In the genomic region with DNA sequence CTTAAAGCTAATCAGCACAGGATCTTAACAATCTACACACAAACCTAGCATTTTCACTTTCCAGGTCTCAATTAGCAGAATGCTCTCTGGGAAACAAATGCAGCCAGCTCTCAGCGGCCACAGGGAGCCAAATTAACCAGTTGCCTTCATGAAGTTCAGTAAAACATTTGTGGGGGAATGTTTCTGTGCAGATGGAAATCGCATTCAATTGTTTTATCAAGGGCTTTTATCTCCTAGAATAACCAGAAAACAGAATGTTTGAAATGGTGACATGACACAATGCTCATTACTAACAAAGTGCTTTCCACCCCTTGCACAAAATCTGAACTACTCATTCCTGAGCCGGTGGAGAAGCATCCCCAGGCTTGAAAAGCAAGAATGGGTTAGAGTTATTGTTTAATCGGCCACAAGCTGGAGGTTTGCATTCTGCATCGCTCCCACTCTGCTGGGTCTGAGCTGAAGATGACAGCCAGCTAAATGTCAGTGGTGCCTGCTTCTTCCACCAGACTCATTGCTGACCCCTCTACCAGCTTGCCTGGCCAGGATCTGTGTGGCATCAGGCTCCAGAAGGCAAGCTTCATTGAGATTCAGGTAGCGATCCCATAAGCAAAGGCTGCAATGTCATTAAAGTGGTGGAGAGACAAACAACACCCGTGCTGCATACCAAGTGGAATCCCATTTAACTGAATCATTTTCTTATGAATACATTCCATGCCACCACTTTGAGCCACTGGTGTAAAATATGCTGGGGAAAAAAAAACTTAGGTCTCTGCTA, we compare ENCODE assay signal across 12 mouse cellular contexts.
A peak's percentile ranks its signal among the peaks of the same experiment; 100 is the strongest.
DNase-seq lines count a peak whose midpoint lies in the region; ATAC-seq and TF ChIP-seq lines count a peak whose summit lies in the region.
"Had no signal": no experiment of that assay in that cellular context is flagged by ENCODE, and none has a peak within 500 bp of the region (broad histone marks: within the 10 kb centered on the region; RNA-seq: fewer than 3 reads in every experiment).

No protein-coding gene starts in this region.

- no peak overlapping the region for H3K4me3 ChIP-seq in heart, embryonic 15.5 days
- H3K4me3 ChIP-seq in hindbrain, embryonic 12.5 days: no peak overlapping the region

- whole genome bisulfite sequencing in heart, embryonic 15.5 days: 58% methylated on average over 7 of the region's 7 CpGs
- 57% methylated on average over 7 of the region's 7 CpGs for WGBS in hindbrain, embryonic 12.5 days

- TF ChIP-seq CTCF in brain, embryonic 14.5 days (IDR thresholded peaks at IDR 0.05; ENCODE audit: borderline replicate concordance, extremely low read depth, insufficient read depth, insufficient read length): no peak

- H3K27me3 ChIP-seq in heart, embryonic 15.5 days: no peaks in the 10 kb centered on the region
- H3K27me3 ChIP-seq in hindbrain, embryonic 12.5 days: no peaks in the 10 kb centered on the region
- H3K27me3 ChIP-seq: CH12.LX had no signal

- no peaks in the 10 kb centered on the region for H3K9me3 ChIP-seq in heart, embryonic 15.5 days (replicated peaks)
- H3K9me3 ChIP-seq in hindbrain, embryonic 12.5 days (replicated peaks): no peaks in the 10 kb centered on the region

- no peaks in the 10 kb centered on the region for H3K36me3 ChIP-seq in heart, embryonic 15.5 days
- no peaks in the 10 kb centered on the region for H3K36me3 ChIP-seq in hindbrain, embryonic 12.5 days

- peaks cover 5% of the 10 kb centered on the region for H3K4me1 ChIP-seq in heart, embryonic 15.5 days (replicated peaks)
- H3K4me1 ChIP-seq in hindbrain, embryonic 12.5 days: 0 out of 2 replicates have a peak, but pooled peaks cover 6% of the 10 kb centered on the region

- DNase-seq in heart, postnatal 4 days: no peak
- DNase-seq in brain, embryonic 14.5 days (ENCODE audit: low read depth): peak; percentile 86
- DNase-seq in left cerebral cortex, postnatal 4 days: peak; percentile 23
- no peak for DNase-seq in natural killer cell, adult 2 months (ENCODE audit: low spot score in 2 of 2)
- DNase-seq in liver: no peak
- DNase-seq: embryo, embryonic 11 days; lung, adult 18-20 months; thymus, postnatal 25 days had no signal

- TF ChIP-seq POLR2A in brain, embryonic 14.5 days (IDR thresholded peaks at IDR 0.05; ENCODE audit: borderline replicate concordance, extremely low read depth, insufficient read depth, insufficient read length, poor library complexity, severe bottlenecking): no peak

- H3K4me2 ChIP-seq in heart, embryonic 15.5 days: peak overlapping the region; percentile 26
- no peak overlapping the region for H3K4me2 ChIP-seq in hindbrain, embryonic 12.5 days (replicated peaks)

- peak overlapping the region; percentile 25; the same call in 1 of the 2 replicates for H3K27ac ChIP-seq in heart, embryonic 15.5 days
- H3K27ac ChIP-seq in hindbrain, embryonic 12.5 days: no peak overlapping the region

- no peak overlapping the region for H3K9ac ChIP-seq in heart, embryonic 15.5 days
- no peak overlapping the region for H3K9ac ChIP-seq in hindbrain, embryonic 12.5 days

- intact Hi-C loops in left cerebral cortex, postnatal 4 days (cut with DNase I): no loop called here

- ATAC-seq in heart, embryonic 15.5 days (replicated peaks; ENCODE audit: insufficient number of reproducible peaks, insufficient read depth, low FRiP score, low read depth): no peak
- peak; percentile 82 for ATAC-seq in hindbrain, embryonic 12.5 days (ENCODE audit: low FRiP score)
- ATAC-seq in monocyte, adult 5-6 weeks (replicated peaks; ENCODE audit: insufficient number of reproducible peaks, low FRiP score, low TSS enrichment, poor library complexity, severe bottlenecking): no peak

Comparison
In these comparisons a context has a peak if more than half of its experiments do, and no peak if none do; other contexts are left out.
1. DNase-seq: peak in brain, embryonic 14.5 days (single experiment) and left cerebral cortex, postnatal 4 days (single experiment); none in heart, postnatal 4 days (single experiment), natural killer cell, adult 2 months (0 of 2) and liver (single experiment).